Mouse (Mus musculus) colon, adult 2 months (tissue): Measurements from ENCODE around the gene Pfas. TPM values are rescaled to one million over a fixed set of nuclear protein-coding genes. Genes with fewer than 3 reads are reported as not detected.

Source experiments
- polyA plus RNA-seq: library from polyadenylated mRNA; depleted of rRNA; stranded (reverse); fragments of >200 nt; gene quantifications from 2 replicates; pipeline ENCODE4 v1.2.3, GENCODE M21; 2012; rRNA removed

Pfas gene
- polyA plus RNA-seq, result 12.3 and 13.5 TPM in 2 replicates

GRCm38 (mm10) chr11:69008182-69009121 is at the start of gene Pfas:
Gene Pfas, minus strand, starts transcription at chr11:69008460.

GRCm38 (mm10) chr11:69045531-69046394 is 37.5 kb upstream of the Pfas start, which contains the start of gene Aurkb:
Gene Aurkb, plus strand, starts transcription at chr11:69045647.

GRCm38 (mm10) chr11:69015644-69016441 is 7.6 kb upstream of the Pfas start, which contains the start of gene Ctc1:
Gene Ctc1, plus strand, starts transcription at chr11:69015911.

DNA sequence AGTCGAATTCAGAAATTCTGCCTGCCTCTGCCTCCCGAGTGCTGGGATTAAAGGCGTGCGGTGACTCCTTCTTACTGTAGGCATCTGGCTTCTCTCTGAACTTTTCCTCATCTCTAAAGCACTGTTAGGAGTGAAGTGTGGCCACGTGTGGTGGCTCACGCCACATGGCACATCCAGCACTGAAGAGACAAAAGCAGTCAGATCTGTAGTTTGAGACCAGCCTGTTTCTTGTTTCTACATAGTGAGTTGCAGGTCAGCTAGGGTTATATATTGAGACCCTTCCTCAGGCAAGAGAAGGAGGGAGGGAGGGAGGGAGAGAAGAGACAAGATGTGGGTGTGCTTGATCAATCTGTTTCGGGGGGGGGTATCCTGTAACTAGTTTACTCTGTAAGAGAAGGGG is 33.2 kb downstream of the Pfas start, which contains the start of gene Rangrf:
Gene Rangrf (minus strand): TSS at position 101 of the 400 bp plus-strand sequence.

DNA sequence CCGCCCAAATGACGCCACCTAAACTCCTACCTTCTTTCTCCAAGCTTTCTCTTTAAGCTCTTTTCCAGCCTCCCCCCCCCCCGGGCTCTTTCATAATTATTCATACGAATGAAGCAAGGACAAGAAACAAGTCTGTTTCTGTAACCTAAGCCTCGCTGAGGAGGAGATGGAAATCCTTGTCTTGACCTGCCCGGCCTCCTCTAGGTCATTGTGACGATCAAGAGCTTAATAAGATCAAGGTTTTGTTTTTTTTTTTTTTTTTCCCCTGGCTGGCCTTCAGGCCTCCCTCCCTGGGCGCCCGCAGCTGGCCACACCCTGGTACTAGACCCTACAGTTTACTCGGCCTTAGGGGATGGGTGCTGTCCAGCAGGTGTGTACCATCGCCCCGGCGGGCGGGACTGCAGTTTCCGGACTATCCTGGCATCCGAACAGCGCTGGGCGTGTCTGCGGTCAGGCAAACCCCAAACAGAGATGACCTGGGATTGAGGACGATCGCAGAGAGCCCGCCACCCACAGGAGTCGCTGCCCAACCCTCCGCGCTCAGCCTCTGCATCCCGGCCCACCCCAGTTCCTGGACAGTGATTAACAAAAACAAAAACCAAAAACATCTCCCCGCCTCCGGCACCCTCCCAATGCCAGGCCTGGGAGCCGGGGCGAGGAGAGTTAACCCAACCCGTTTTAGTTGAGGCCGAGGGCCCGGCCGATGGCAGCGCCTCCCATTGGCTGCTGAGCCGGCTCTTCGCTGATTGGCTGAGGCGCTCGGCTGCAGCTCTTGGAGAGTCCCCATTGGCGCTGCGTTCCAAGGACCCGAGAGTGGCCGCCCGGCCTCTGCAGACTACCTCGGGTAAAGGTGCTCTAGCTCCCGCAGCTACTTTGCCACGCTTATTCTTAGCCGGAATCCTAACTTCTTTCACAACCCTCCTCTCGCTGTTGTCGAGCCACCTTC is 40.6 kb downstream of the Pfas start, which contains the start of gene Slc25a35:
Gene Slc25a35 (plus strand): TSS at position 795 of the 946 bp plus-strand sequence.

DNA sequence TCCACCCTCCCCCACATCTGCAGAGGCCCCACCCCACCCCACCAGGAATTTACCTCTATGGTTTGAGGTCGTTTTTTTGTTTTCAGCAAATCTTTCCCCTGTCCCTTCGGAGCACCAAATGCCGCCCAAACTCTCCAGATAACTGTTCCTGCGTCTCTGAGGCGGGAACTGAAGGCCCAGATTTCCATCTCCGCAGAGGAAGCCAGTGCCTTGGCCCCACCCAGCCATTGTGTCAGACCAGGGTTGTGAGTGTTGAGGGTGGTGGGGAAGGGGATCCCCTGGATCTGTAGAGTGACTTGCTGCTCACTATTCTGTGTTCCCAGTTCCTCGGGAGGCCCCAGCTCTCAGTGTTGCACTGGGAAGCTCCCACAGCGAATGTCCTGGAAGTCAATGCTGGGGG is 51.0 kb downstream of the Pfas start, which contains the start of gene Arhgef15:
Gene Arhgef15 (minus strand): TSS at position 173 of the 400 bp plus-strand sequence.

Other genes with a start within 250 kb of the Pfas start
- 83.7 and 84.2 TPM in 2 replicates for gene Ndel1, start 136.6 kb downstream of the Pfas start, polyA plus RNA-seq
- gene Rnf222, start 119.9 kb downstream of the Pfas start, polyA plus RNA-seq, result not detected in 2 replicates
- gene Rpl26, start 106.9 kb downstream of the Pfas start, polyA plus RNA-seq, result 462 and 604 TPM in 2 replicates
- not detected in 2 replicates for gene Odf4, start 81.4 kb downstream of the Pfas start, polyA plus RNA-seq
- 14.3 and 24.5 TPM in 2 replicates for gene Arhgef15, start 51.0 kb downstream of the Pfas start, polyA plus RNA-seq
- 81.4 and 94.7 TPM in 2 replicates for gene Slc25a35, start 40.3 kb downstream of the Pfas start, polyA plus RNA-seq
- gene Rangrf, start 33.3 kb downstream of the Pfas start, polyA plus RNA-seq, result 48.9 and 61.1 TPM in 2 replicates
- gene Ctc1, start 7.5 kb upstream of the Pfas start, polyA plus RNA-seq, result 30.8 and 33.6 TPM in 2 replicates
- gene Aurkb, start 37.2 kb upstream of the Pfas start, polyA plus RNA-seq, result 44.7 and 44.9 TPM in 2 replicates
- 34.7 and 36.8 TPM in 2 replicates for gene Borcs6, start 51.3 kb upstream of the Pfas start, polyA plus RNA-seq
- 33.1 and 44.6 TPM in 2 replicates for gene Tmem107, start 62.3 kb upstream of the Pfas start, polyA plus RNA-seq
- 93.8 and 112 TPM in 2 replicates for gene Vamp2, start 80.0 kb upstream of the Pfas start, polyA plus RNA-seq
- 16.4 and 21.2 TPM in 2 replicates for gene Per1, start 86.8 kb upstream of the Pfas start, polyA plus RNA-seq
- 0.70 and 1.1 TPM in 2 replicates for gene Hes7, start 111.9 kb upstream of the Pfas start, polyA plus RNA-seq
- gene 9130213A22Rik, start 114.1 kb upstream of the Pfas start, polyA plus RNA-seq, result 0.60 and 0.64 TPM in 2 replicates
- 0.15 and 0.42 TPM in 2 replicates for gene Aloxe3, start 117.4 kb upstream of the Pfas start, polyA plus RNA-seq
- 0.07 TPM in 1 of 2 replicates, not detected in the other for gene Alox12b, start 148.5 kb upstream of the Pfas start, polyA plus RNA-seq
- 0.05 TPM in 1 of 2 replicates, not detected in the other for gene Alox8, start 189.4 kb upstream of the Pfas start, polyA plus RNA-seq
- not detected in 2 replicates for gene Gucy2e, start 228.6 kb upstream of the Pfas start, polyA plus RNA-seq